Comparison of ENCODE assay signal across 16 mouse cellular contexts in genomic region chr4:130645426-130645825, GRCm38 (mm10).
"Had no signal": no experiment of that assay in that cellular context is flagged by ENCODE, and none has a peak within 500 bp of the region (broad histone marks: within the 10 kb centered on the region; RNA-seq: fewer than 3 reads in every experiment).

No protein-coding gene starts in this region.

- H3K9ac ChIP-seq: limb, embryonic 13.5 days; liver, embryonic 15.5 days; lung, embryonic 14.5 days; midbrain, embryonic 15.5 days; neural tube, embryonic 12.5 days had no signal

- H3K27ac ChIP-seq: limb, embryonic 13.5 days; liver, embryonic 15.5 days; midbrain, embryonic 15.5 days; neural tube, embryonic 12.5 days had no signal

- DNase-seq: kidney, postnatal 25 days; layer of hippocampus, adult 9-11 months; layer of hippocampus, postnatal 36 days; left cerebral cortex, postnatal 4 days; lung, embryonic 14.5 days; lung, postnatal 10 days; lung, postnatal 4 days; thymus, adult 2 months; thymus, postnatal 25 days had no signal

- H3K27me3 ChIP-seq: limb, embryonic 13.5 days; midbrain, embryonic 15.5 days; neural tube, embryonic 12.5 days had no signal

- H3K4me1 ChIP-seq: limb, embryonic 13.5 days; liver, embryonic 15.5 days; midbrain, embryonic 15.5 days; neural tube, embryonic 12.5 days had no signal

- H3K4me2 ChIP-seq: limb, embryonic 13.5 days; liver, embryonic 11.5 days; liver, embryonic 15.5 days; lung, embryonic 14.5 days; midbrain, embryonic 11.5 days; midbrain, embryonic 15.5 days; neural tube, embryonic 12.5 days had no signal

- ATAC-seq: midbrain, embryonic 15.5 days had no signal

- H3K36me3 ChIP-seq: limb, embryonic 13.5 days; liver, embryonic 15.5 days; midbrain, embryonic 15.5 days; neural tube, embryonic 12.5 days had no signal

- H3K4me3 ChIP-seq: limb, embryonic 13.5 days; liver, embryonic 15.5 days; megakaryocyte, embryonic 14.5 days; midbrain, embryonic 15.5 days; neural tube, embryonic 12.5 days had no signal

- H3K9me3 ChIP-seq: limb, embryonic 13.5 days; liver, embryonic 15.5 days; megakaryocyte, embryonic 14.5 days; midbrain, embryonic 15.5 days; neural tube, embryonic 12.5 days had no signal
